Mouse (Mus musculus): ENCODE data around the gene Asb6.

GRCm38 (mm10) chr2:30834373-30835022 lies 4.4 kb upstream of the Asb6 start, which contains the start of gene Prrx2:
- TF ChIP-seq CTCF (conservative IDR thresholded peaks at IDR 0.05; ENCODE audit: low read length) (no peak), POU5F1 (IDR thresholded peaks at IDR 0.05; ENCODE audit: borderline replicate concordance, low read length) (no peak)
